ENCODE assay signal across 9 mouse cellular contexts in genomic region chr12:25160990-25161843, GRCm38 (mm10).
DNase-seq lines count a peak whose midpoint lies in the region; ATAC-seq and TF ChIP-seq lines count a peak whose summit lies in the region.
"Had no signal": no experiment of that assay in that cellular context is flagged by ENCODE, and none has a peak within 500 bp of the region (broad histone marks: within the 10 kb centered on the region; RNA-seq: fewer than 3 reads in every experiment).

No protein-coding gene starts in this region.

- no peak for ATAC-seq in lung, postnatal 0 days
- ATAC-seq in erythroid progenitor cell, adult 5-6 weeks (replicated peaks; ENCODE audit: low FRiP score, poor library complexity, severe bottlenecking): no peak

- TF ChIP-seq POLR2A in olfactory bulb, adult 2 months (IDR thresholded peaks at IDR 0.05; ENCODE audit: insufficient read depth, low read depth, low read length): no peak

- peak; percentile 95 for DNase-seq in heart, adult 11 months
- no peak for DNase-seq in heart, postnatal 25 days (ENCODE audit: low spot score)
- DNase-seq in lung, postnatal 0 days (ENCODE audit: low spot score): no peak
- DNase-seq in lung, postnatal 10 days: no peak
- peak; percentile 56 to 62 for DNase-seq in heart, postnatal 10 days
- no peak for DNase-seq in testis, postnatal 10 days (ENCODE audit: low spot score)
- DNase-seq: cerebellum, postnatal 14 days had no signal

- intact Hi-C loops in heart, postnatal 25 days (cut with DNase I): loop anchor here (5.0 kb wide), 1 partner anchor 69 kb away; no protein-coding TSS in a partner anchor
- intact Hi-C loops in heart, postnatal 10 days (cut with DNase I): loop anchor here (2.0 kb wide), 2 partner anchors 50 to 60 kb away; no protein-coding TSS in a partner anchor

- no peak overlapping the region for H3K4me3 ChIP-seq in lung, postnatal 0 days (ENCODE audit: low read depth, low read length)
- H3K4me3 ChIP-seq in olfactory bulb, adult 2 months (ENCODE audit: insufficient read depth, low read depth, low read length): no peak overlapping the region

- H3K27me3 ChIP-seq in lung, postnatal 0 days (replicated peaks; ENCODE audit: insufficient read depth, low read length): no peaks in the 10 kb centered on the region

- 81% methylated on average over 15 of the region's 15 CpGs for WGBS in lung, postnatal 0 days
- 49% methylated on average over 15 of the region's 15 CpGs for WGBS in olfactory bulb, adult 2 months

- peaks cover 20% of the 10 kb centered on the region for H3K4me1 ChIP-seq in lung, postnatal 0 days (ENCODE audit: insufficient read depth, low read depth, low read length)
- peaks cover 34% of the 10 kb centered on the region for H3K4me1 ChIP-seq in olfactory bulb, adult 2 months (ENCODE audit: control insufficient read depth, insufficient read depth, low read length)

- no peak overlapping the region for H3K4me2 ChIP-seq in lung, postnatal 0 days (replicated peaks; ENCODE audit: low read depth, low read length)

- no peak overlapping the region for H3K27ac ChIP-seq in lung, postnatal 0 days (ENCODE audit: low read length)
- H3K27ac ChIP-seq in olfactory bulb, adult 2 months (ENCODE audit: insufficient read depth, low read depth, low read length): peak overlapping the region; percentile 2

- TF ChIP-seq EP300 in lung, postnatal 0 days (IDR thresholded peaks at IDR 0.05): no peak

- TF ChIP-seq CTCF in lung, postnatal 0 days (IDR thresholded peaks at IDR 0.05): peak; percentile 19; the same call in 1 of the 2 replicates
- no peak for TF ChIP-seq CTCF in olfactory bulb, adult 2 months (IDR thresholded peaks at IDR 0.05; ENCODE audit: insufficient read depth, low read depth, low read length)

- no peak overlapping the region for H3K9ac ChIP-seq in lung, postnatal 0 days (replicated peaks; ENCODE audit: low read depth)

- no peaks in the 10 kb centered on the region for H3K9me3 ChIP-seq in lung, postnatal 0 days (ENCODE audit: low read length)

- no peaks in the 10 kb centered on the region for H3K36me3 ChIP-seq in lung, postnatal 0 days (ENCODE audit: insufficient read depth, low read length)

Comparison
In these comparisons a context has a peak if more than half of its experiments do, and no peak if none do; other contexts are left out.
1. DNase-seq: peak in heart, adult 11 months (single experiment) and heart, postnatal 10 days (2 of 2); none in heart, postnatal 25 days (single experiment), lung, postnatal 0 days (single experiment), lung, postnatal 10 days (single experiment) and testis, postnatal 10 days (single experiment).